Mouse (Mus musculus): ENCODE results near the gene Unc5b. TPM values are rescaled to one million over a fixed set of nuclear protein-coding genes. Genes with fewer than 3 reads are reported as not detected.

Unc5b gene
- polyA plus RNA-seq, 1 experiment from 2014 or later, result 3.0 TPM

GRCm38 (mm10) chr10:60819179-60819578 lies 12.2 kb downstream of the Unc5b start:
- Histone ChIP-seq H3K36me3 (no peaks in the 10 kb centered on the region), H3K4me2 (replicated peaks) (no peak overlapping the region), H3K27ac (no peak overlapping the region), H3K9me3 (no peaks in the 10 kb centered on the region), H3K4me3 (no peak overlapping the region), H3K27me3 (replicated peaks) (no peaks in the 10 kb centered on the region), H3K9ac (no peak overlapping the region), H3K4me1 (peaks cover 38% of the 10 kb centered on the region)
- ATAC-seq (ENCODE audit: low FRiP score, low read depth), result no peak
- 74% methylated on average over 5 of the region's 5 CpGs for WGBS

GRCm38 (mm10) chr10:60818708-60819107 lies 12.7 kb downstream of the Unc5b start:
- H3K27ac ChIP-seq, result no peak overlapping the region
- 90% methylated on average over 7 of the region's 7 CpGs for WGBS
- no peaks in the 10 kb centered on the region for H3K9me3 ChIP-seq
- no peak for ATAC-seq (ENCODE audit: low FRiP score, low read depth)
- H3K4me3 ChIP-seq, result no peak overlapping the region
- H3K4me2 ChIP-seq (replicated peaks), result no peak overlapping the region
- H3K4me1 ChIP-seq, result peaks cover 38% of the 10 kb centered on the region
- no peak overlapping the region for H3K9ac ChIP-seq
- H3K36me3 ChIP-seq, result no peaks in the 10 kb centered on the region
- H3K27me3 ChIP-seq (replicated peaks), result no peaks in the 10 kb centered on the region

GRCm38 (mm10) chr10:60817868-60818267 lies 13.5 kb downstream of the Unc5b start:
- H3K4me3 ChIP-seq, result no peak overlapping the region
- H3K9ac ChIP-seq, result no peak overlapping the region
- ATAC-seq (ENCODE audit: low FRiP score, low read depth), result no peak
- H3K27ac ChIP-seq, result no peak overlapping the region
- H3K27me3 ChIP-seq (replicated peaks), result peaks cover 3% of the 10 kb centered on the region; the same call in 1 of the 2 replicates
- H3K4me2 ChIP-seq (replicated peaks), result no peak overlapping the region
- no peaks in the 10 kb centered on the region for H3K9me3 ChIP-seq
- peaks cover 37% of the 10 kb centered on the region for H3K4me1 ChIP-seq
- H3K36me3 ChIP-seq, result no peaks in the 10 kb centered on the region
- 90% methylated on average over 6 of the region's 6 CpGs for WGBS

- Histone ChIP-seq H3K27ac (no peak overlapping the region), H3K36me3 (no peaks in the 10 kb centered on the region), H3K4me3 (no peak overlapping the region), H3K9ac (no peak overlapping the region), H3K9me3 (no peaks in the 10 kb centered on the region), H3K27me3 (replicated peaks) (peaks cover 11% of the 10 kb centered on the region; the same call in 1 of the 2 replicates), H3K4me1 (peaks cover 42% of the 10 kb centered on the region), H3K4me2 (replicated peaks) (peak overlapping the region; percentile 36)
- ATAC-seq (ENCODE audit: low FRiP score, low read depth), result peak; percentile 39
- WGBS, result 31% methylated on average over 14 of the region's 14 CpGs
These were observed 14.3 kb downstream of the Unc5b start for GRCm38 (mm10) chr10:60816872-60817648.

GRCm38 (mm10) chr10:60815855-60816254 lies 15.5 kb downstream of the Unc5b start:
- Histone ChIP-seq H3K27me3 (replicated peaks) (peaks cover 19% of the 10 kb centered on the region; the same call in 1 of the 2 replicates), H3K9me3 (no peaks in the 10 kb centered on the region), H3K4me1 (peaks cover 47% of the 10 kb centered on the region), H3K27ac (no peak overlapping the region), H3K9ac (no peak overlapping the region), H3K4me3 (no peak overlapping the region), H3K4me2 (replicated peaks) (no peak overlapping the region), H3K36me3 (no peaks in the 10 kb centered on the region)
- ATAC-seq (ENCODE audit: low FRiP score, low read depth), result no peak
- WGBS, result 14% methylated on average over 1 of the region's 1 CpGs

GRCm38 (mm10) chr10:60815059-60815458 lies 16.3 kb downstream of the Unc5b start:
- Histone ChIP-seq H3K27me3 (replicated peaks) (peaks cover 19% of the 10 kb centered on the region; the same call in 1 of the 2 replicates), H3K4me3 (no peak overlapping the region), H3K4me2 (replicated peaks) (no peak overlapping the region), H3K4me1 (peaks cover 47% of the 10 kb centered on the region), H3K9ac (0 out of 2 replicates have a peak overlapping the region, but pooled peaks have one; percentile 17), H3K36me3 (no peaks in the 10 kb centered on the region), H3K27ac (no peak overlapping the region), H3K9me3 (no peaks in the 10 kb centered on the region)
- WGBS, result 19% methylated on average over 6 of the region's 6 CpGs
- ATAC-seq (ENCODE audit: low FRiP score, low read depth), result no peak

- WGBS, result 6% methylated on average over 10 of the region's 10 CpGs
- no peaks in the 10 kb centered on the region for H3K9me3 ChIP-seq
- H3K4me3 ChIP-seq, result no peak overlapping the region
- peaks cover 19% of the 10 kb centered on the region; the same call in 1 of the 2 replicates for H3K27me3 ChIP-seq (replicated peaks)
- H3K4me1 ChIP-seq, result peaks cover 47% of the 10 kb centered on the region
- 0 out of 2 replicates have a peak overlapping the region, but pooled peaks have one; percentile 2 for H3K4me2 ChIP-seq (replicated peaks)
- H3K36me3 ChIP-seq, result no peaks in the 10 kb centered on the region
- no peak overlapping the region for H3K9ac ChIP-seq
- ATAC-seq (ENCODE audit: low FRiP score, low read depth), result no peak; the same call in 1 of the 2 replicates
- H3K27ac ChIP-seq, result no peak overlapping the region
These were observed 16.8 kb downstream of the Unc5b start for GRCm38 (mm10) chr10:60814444-60815057.

GRCm38 (mm10) chr10:60813606-60814005 lies 17.8 kb downstream of the Unc5b start:
- Histone ChIP-seq H3K4me1 (peaks cover 47% of the 10 kb centered on the region), H3K27ac (no peak overlapping the region), H3K9ac (no peak overlapping the region), H3K27me3 (replicated peaks) (peaks cover 19% of the 10 kb centered on the region; the same call in 1 of the 2 replicates), H3K36me3 (no peaks in the 10 kb centered on the region), H3K4me3 (no peak overlapping the region), H3K4me2 (replicated peaks) (0 out of 2 replicates have a peak overlapping the region, but pooled peaks have one; percentile 3), H3K9me3 (no peaks in the 10 kb centered on the region)
- no peak for ATAC-seq (ENCODE audit: low FRiP score, low read depth)
- 2% methylated on average over 8 of the region's 8 CpGs for WGBS

- H3K27me3 ChIP-seq (replicated peaks), result peaks cover 19% of the 10 kb centered on the region; the same call in 1 of the 2 replicates
- peaks cover 60% of the 10 kb centered on the region for H3K4me1 ChIP-seq
- H3K9ac ChIP-seq, result no peak overlapping the region
- H3K36me3 ChIP-seq, result no peaks in the 10 kb centered on the region
- no peak overlapping the region for H3K27ac ChIP-seq
- 0 out of 2 replicates have a peak overlapping the region, but pooled peaks have one; percentile 7 for H3K4me2 ChIP-seq (replicated peaks)
- WGBS, result 9% methylated on average over 15 of the region's 15 CpGs
- no peaks in the 10 kb centered on the region for H3K9me3 ChIP-seq
- no peak for ATAC-seq (ENCODE audit: low FRiP score, low read depth)
- H3K4me3 ChIP-seq, result no peak overlapping the region
These were observed 19.4 kb downstream of the Unc5b start for GRCm38 (mm10) chr10:60811792-60812525.

GRCm38 (mm10) chr10:60808447-60808846 lies 22.9 kb downstream of the Unc5b start:
- peaks cover 19% of the 10 kb centered on the region; the same call in 1 of the 2 replicates for H3K27me3 ChIP-seq (replicated peaks)
- no peak for ATAC-seq (ENCODE audit: low FRiP score, low read depth)
- H3K36me3 ChIP-seq, result no peaks in the 10 kb centered on the region
- H3K4me2 ChIP-seq (replicated peaks), result no peak overlapping the region
- no peak overlapping the region for H3K27ac ChIP-seq
- 79% methylated on average over 6 of the region's 6 CpGs for WGBS
- H3K4me1 ChIP-seq, result peaks cover 52% of the 10 kb centered on the region
- no peak overlapping the region for H3K9ac ChIP-seq
- no peaks in the 10 kb centered on the region for H3K9me3 ChIP-seq
- no peak overlapping the region for H3K4me3 ChIP-seq

- 49% methylated on average over 22 of the region's 22 CpGs for WGBS
- Histone ChIP-seq H3K27me3 (replicated peaks) (peaks cover 14% of the 10 kb centered on the region; the same call in 1 of the 2 replicates), H3K4me1 (peaks cover 49% of the 10 kb centered on the region), H3K4me3 (no peak overlapping the region), H3K36me3 (no peaks in the 10 kb centered on the region), H3K4me2 (replicated peaks) (peak overlapping the region; percentile 24; the same call in 1 of the 2 replicates), H3K27ac (no peak overlapping the region), H3K9ac (0 out of 2 replicates have a peak overlapping the region, but pooled peaks have one; percentile 17), H3K9me3 (no peaks in the 10 kb centered on the region)
- ATAC-seq (ENCODE audit: low FRiP score, low read depth), result no peak
These were observed 23.7 kb downstream of the Unc5b start for GRCm38 (mm10) chr10:60807531-60808185.

All from neural tube, embryonic 12.5 days (tissue).